Mouse (Mus musculus) MEL (cell line): Measurements from ENCODE around the gene Drd1.

Source experiments
- CTCF ChIP-seq, 3 experiments: IDR thresholded peaks in 2 of 3; conservative IDR thresholded peaks in 1 of 3; 2 replicates each; pipeline ENCODE4 v1.5.1; 2011 to 2012; ENCODE audit warnings: low read length in 3 of 3, low read depth in 2 of 3, mild to moderate bottlenecking in 2 of 3, improper control_type of control experiment in 1 of 3, inconsistent platforms in 1 of 3, mixed read lengths in 1 of 3, moderate library complexity in 1 of 3; ENCODE audit not compliant: control insufficient read depth in 1 of 3, insufficient read depth in 1 of 3, poor library complexity in 1 of 3, severe bottlenecking in 1 of 3
- EP300 ChIP-seq, 2 experiments: IDR thresholded peaks; 2 replicates each; pipeline ENCODE4 v1.6.1; 2011; ENCODE audit warnings: improper control_type of control experiment in 2 of 2, low read length in 2 of 2, low read depth in 1 of 2, mild to moderate bottlenecking in 1 of 2
- GATA1 ChIP-seq: IDR thresholded peaks from 2 replicates; pipeline ENCODE4 v1.6.1; 2011; ENCODE audit warnings: low read depth, low read length, improper control_type of control experiment
- MXI1 ChIP-seq: IDR thresholded peaks from 2 replicates; pipeline ENCODE4 v1.6.1; 2011; ENCODE audit warnings: mild to moderate bottlenecking, low read depth, low read length, improper control_type of control experiment
- POLR2A ChIP-seq, 2 experiments: IDR thresholded peaks; 2 replicates each; pipeline ENCODE4 v1.6.1; 2011 to 2012; ENCODE audit warnings: low read length in 2 of 2, mild to moderate bottlenecking in 2 of 2, control low read depth in 1 of 2, improper control_type of control experiment in 1 of 2, low read depth in 1 of 2, moderate library complexity in 1 of 2; ENCODE audit not compliant: control insufficient read depth in 1 of 2, insufficient read depth in 1 of 2, poor library complexity in 1 of 2
- POLR2AphosphoS2 ChIP-seq: IDR thresholded peaks from 2 replicates; pipeline ENCODE4 v1.6.1; 2011; ENCODE audit warnings: low read length, improper control_type of control experiment
- ZNF384 ChIP-seq: IDR thresholded peaks from 2 replicates; pipeline ENCODE4 v1.6.1; 2012; ENCODE audit warnings: low read depth, mild to moderate bottlenecking, inconsistent platforms, low read length, improper control_type of control experiment

DNA sequence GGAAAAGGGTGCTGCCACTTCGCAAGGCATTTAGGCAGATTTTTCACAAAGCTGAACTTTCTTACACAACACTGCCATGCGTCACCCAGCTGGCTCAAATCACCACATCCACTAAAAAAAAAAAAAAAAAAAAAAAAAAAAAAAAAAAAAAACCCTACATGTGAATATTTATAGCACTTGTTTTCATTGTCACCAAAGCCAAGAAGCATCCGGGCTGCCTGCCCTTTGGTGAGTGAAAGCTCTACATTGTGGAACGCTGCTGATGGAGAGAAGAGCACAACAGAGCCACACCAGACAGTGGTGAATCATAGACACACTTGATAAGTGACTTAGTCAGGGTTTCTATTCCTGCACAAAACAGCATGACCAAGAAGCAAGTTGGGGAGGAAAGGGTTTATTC, 17.6 kb downstream of the Drd1 start:
- TF ChIP-seq CTCF (IDR thresholded peaks at IDR 0.05 in 2 of 3, conservative IDR thresholded peaks at IDR 0.05 in 1 of 3; ENCODE audit: control insufficient read depth in 1 of 3, insufficient read depth in 1 of 3, low read depth in 2 of 3, low read length in 3 of 3, poor library complexity in 1 of 3, severe bottlenecking in 1 of 3): no peak
- TF ChIP-seq POLR2A (IDR thresholded peaks at IDR 0.05; ENCODE audit: control insufficient read depth in 1 of 2, insufficient read depth in 1 of 2, low read depth in 1 of 2, low read length in 2 of 2, poor library complexity in 1 of 2): no peak
- TF ChIP-seq GATA1: no peak
- TF ChIP-seq POLR2AphosphoS2: no peak
- TF ChIP-seq EP300 (IDR thresholded peaks at IDR 0.05; ENCODE audit: low read depth in 1 of 2, low read length in 2 of 2): no peak
- TF ChIP-seq MXI1: no peak
- no peak for TF ChIP-seq ZNF384
